Mouse (Mus musculus): ENCODE data around the gene Hoxc6. TPM values are rescaled to one million over a fixed set of nuclear protein-coding genes. Genes with fewer than 3 reads are reported as not detected.

Hoxc6 gene
- total and polyA plus RNA-seq, 3 experiments: 0.42 to 4.5 (median 0.79) TPM

- Histone ChIP-seq H3K27me3 (replicated peaks) (no peaks in the 10 kb centered on the region), H3K4me2 (ENCODE audit: insufficient read depth, low read depth, poor library complexity, severe bottlenecking) (no peak overlapping the region), H3K9ac (ENCODE audit: insufficient read depth, low read depth) (no peak overlapping the region), H3K4me1 (ENCODE audit: control insufficient read depth in 1 of 2, insufficient read depth in 2 of 2) (peaks cover 0 to 39% of the 10 kb centered on the region in 2 experiments; a peak in 2 of 4 replicates), H3K9me3 (replicated peaks; ENCODE audit: low read length) (no peaks in the 10 kb centered on the region), H3K4me3 (replicated peaks in 1 of 3; ENCODE audit: low read depth in 2 of 3, low read length in 2 of 3, poor library complexity in 1 of 3) (no peak overlapping the region), H3K27ac (ENCODE audit: insufficient read depth, low read depth) (no peak overlapping the region), H3K36me3 (replicated peaks in 1 of 2; ENCODE audit: control insufficient read depth in 1 of 2, insufficient read depth in 1 of 2, low read length in 1 of 2) (peaks cover 0 to 44% of the 10 kb centered on the region in 2 experiments), H3K79me2 (replicated peaks; ENCODE audit: control insufficient read depth, extremely low read depth, insufficient read depth, poor library complexity, severe bottlenecking) (no peaks in the 10 kb centered on the region)
- dilution Hi-C loops (cut with MboI; ENCODE audit: extremely low pct_ligation_motif_present, extremely low pct_unique_long_range_greater_than_20kb, low sequenced_read_pairs): no loop called here
- in situ Hi-C loops (cut with MboI; ENCODE audit: low pct_ligation_motif_present, low pct_unique_long_range_greater_than_20kb, low sequenced_read_pairs): no loop called here
- DNase-seq (ENCODE audit: extremely low read depth): no peak
- TF ChIP-seq BHLHE40 (IDR thresholded peaks at IDR 0.05; ENCODE audit: low read depth, low read length) (no peak), CTCF (conservative IDR thresholded peaks at IDR 0.05 in 1 of 2, IDR thresholded peaks at IDR 0.05 in 1 of 2; ENCODE audit: low read depth in 2 of 2, low read length in 2 of 2) (no peak), USF2 (conservative IDR thresholded peaks at IDR 0.05; ENCODE audit: low read depth, low read length) (no peak), NRF1 (IDR thresholded peaks at IDR 0.05; ENCODE audit: low read depth, low read length) (no peak), PAX5 (IDR thresholded peaks at IDR 0.05; ENCODE audit: low read length) (no peak), SIN3A (IDR thresholded peaks at IDR 0.05; ENCODE audit: low read length) (no peak), MXI1 (IDR thresholded peaks at IDR 0.05; ENCODE audit: low read depth, low read length) (no peak), RCOR1 (conservative IDR thresholded peaks at IDR 0.05; ENCODE audit: low read depth, low read length) (no peak), RAD21 (IDR thresholded peaks at IDR 0.05; ENCODE audit: low read depth, low read length) (no peak), JUND (conservative IDR thresholded peaks at IDR 0.05; ENCODE audit: low read depth, low read length) (no peak), ZC3H11A (IDR thresholded peaks at IDR 0.05; ENCODE audit: low read depth, low read length) (no peak)
Observed at GRCm38 (mm10) chr15:103042209-103042608, 44.2 kb downstream of the Hoxc6 start.

GRCm38 (mm10) chr15:103051670-103052069 is 53.6 kb downstream of the Hoxc6 start:
- in situ Hi-C loops (cut with MboI; ENCODE audit: low pct_ligation_motif_present, low pct_unique_long_range_greater_than_20kb, low sequenced_read_pairs): no loop called here
- Histone ChIP-seq H3K9ac (ENCODE audit: insufficient read depth, low read depth) (no peak overlapping the region), H3K4me2 (ENCODE audit: insufficient read depth, low read depth, poor library complexity, severe bottlenecking) (no peak overlapping the region), H3K4me1 (ENCODE audit: control insufficient read depth in 1 of 2, insufficient read depth in 2 of 2) (peaks cover 10 to 58% of the 10 kb centered on the region in 2 experiments), H3K4me3 (replicated peaks in 1 of 3; ENCODE audit: low read depth in 2 of 3, low read length in 2 of 3, poor library complexity in 1 of 3) (no peak overlapping the region), H3K79me2 (replicated peaks; ENCODE audit: control insufficient read depth, extremely low read depth, insufficient read depth, poor library complexity, severe bottlenecking) (no peaks in the 10 kb centered on the region), H3K27me3 (replicated peaks) (no peaks in the 10 kb centered on the region), H3K36me3 (replicated peaks in 1 of 2; ENCODE audit: control insufficient read depth in 1 of 2, insufficient read depth in 1 of 2, low read length in 1 of 2) (no peaks in the 10 kb centered on the region), H3K9me3 (replicated peaks; ENCODE audit: low read length) (no peaks in the 10 kb centered on the region), H3K27ac (ENCODE audit: insufficient read depth, low read depth) (no peak overlapping the region)
- dilution Hi-C loops (cut with MboI; ENCODE audit: extremely low pct_ligation_motif_present, extremely low pct_unique_long_range_greater_than_20kb, low sequenced_read_pairs): no loop called here
- peak; percentile 78 for DNase-seq (ENCODE audit: extremely low read depth)
- TF ChIP-seq IRF4 (IDR thresholded peaks at IDR 0.05; ENCODE audit: low read depth, low read length): peak; percentile 93
- peak; percentile 34; the same call in 1 of the 2 replicates for TF ChIP-seq ELF1 (IDR thresholded peaks at IDR 0.05; ENCODE audit: low read depth, low read length)
- TF ChIP-seq ETS1 (conservative IDR thresholded peaks at IDR 0.05; ENCODE audit: low read depth, low read length): peak; percentile 83
- peak; percentile 59; the same call in 1 of the 2 replicates for TF ChIP-seq TCF12 (IDR thresholded peaks at IDR 0.05; ENCODE audit: low read depth, low read length)
- TF ChIP-seq POLR2AphosphoS2 (IDR thresholded peaks at IDR 0.05; ENCODE audit: low read depth, low read length): no peak
- no peak for TF ChIP-seq TBP (conservative IDR thresholded peaks at IDR 0.05; ENCODE audit: low read depth, low read length)
- peak; percentile 6; the same call in 1 of the 2 replicates for TF ChIP-seq JUN (IDR thresholded peaks at IDR 0.05; ENCODE audit: insufficient read depth, low read depth, low read length)
- no peak for TF ChIP-seq POLR2A (IDR thresholded peaks at IDR 0.05; ENCODE audit: low read depth, low read length)
- no peak; the same call in 1 of the 2 replicates for TF ChIP-seq RAD21 (IDR thresholded peaks at IDR 0.05; ENCODE audit: low read depth, low read length)
- TF ChIP-seq USF2 (conservative IDR thresholded peaks at IDR 0.05; ENCODE audit: low read depth, low read length): no peak
- no peak for TF ChIP-seq USF1 (IDR thresholded peaks at IDR 0.05; ENCODE audit: low read depth, low read length)
- TF ChIP-seq MAFK (IDR thresholded peaks at IDR 0.05; ENCODE audit: insufficient replicate concordance, low read length): 0 out of 2 replicates have a peak, but pooled peaks have one; percentile 39
- peak; percentile 67; the same call in 1 of the 2 replicates for TF ChIP-seq MEF2A (IDR thresholded peaks at IDR 0.05; ENCODE audit: borderline replicate concordance, low read depth, low read length)
- TF ChIP-seq NELFE (IDR thresholded peaks at IDR 0.05; ENCODE audit: low read depth, low read length): no peak
- TF ChIP-seq MAZ (IDR thresholded peaks at IDR 0.05; ENCODE audit: low read depth, low read length): no peak
- TF ChIP-seq EP300 (IDR thresholded peaks at IDR 0.05; ENCODE audit: low read length): peak; percentile 95
- 0 out of 2 replicates have a peak, but pooled peaks have one; percentile 28 for TF ChIP-seq SIN3A (IDR thresholded peaks at IDR 0.05; ENCODE audit: low read length)
- peak; percentile 77; the same call in 1 of the 2 replicates for TF ChIP-seq RCOR1 (conservative IDR thresholded peaks at IDR 0.05; ENCODE audit: low read depth, low read length)
- TF ChIP-seq ZNF384 (IDR thresholded peaks at IDR 0.05; ENCODE audit: low read depth, low read length): no peak
- no peak for TF ChIP-seq PAX5 (IDR thresholded peaks at IDR 0.05; ENCODE audit: low read length)
- TF ChIP-seq CHD2 (IDR thresholded peaks at IDR 0.05; ENCODE audit: low read length): no peak
- no peak for TF ChIP-seq CHD1 (IDR thresholded peaks at IDR 0.05; ENCODE audit: low read depth, low read length)
- TF ChIP-seq E2F4 (IDR thresholded peaks at IDR 0.05; ENCODE audit: insufficient replicate concordance, low read depth, low read length): no peak
- TF ChIP-seq BHLHE40 (IDR thresholded peaks at IDR 0.05; ENCODE audit: low read depth, low read length): peak; percentile 42; the same call in 1 of the 2 replicates
- TF ChIP-seq JUND (conservative IDR thresholded peaks at IDR 0.05; ENCODE audit: low read depth, low read length): no peak
